In genomic region chr15:85734148-85734547, GRCm38 (mm10) we compare ENCODE assay signal across 12 mouse cellular contexts. TPM values are rescaled to one million over a fixed set of nuclear protein-coding genes. Genes with fewer than 3 reads are reported as not detected.
DNase-seq lines count a peak whose midpoint lies in the region; ATAC-seq and TF ChIP-seq lines count a peak whose summit lies in the region.
"Had no signal": no experiment of that assay in that cellular context is flagged by ENCODE, and none has a peak within 500 bp of the region (broad histone marks: within the 10 kb centered on the region; RNA-seq: fewer than 3 reads in every experiment).

No protein-coding gene starts in this region.

- intact Hi-C loops in left cerebral cortex, postnatal 4 days (cut with DNase I): no loop called here

- peak overlapping the region; percentile 85 for H3K9ac ChIP-seq in heart, embryonic 13.5 days
- H3K9ac ChIP-seq in lung, embryonic 15.5 days: peak overlapping the region; percentile 50; the same call in 1 of the 2 replicates
- peak overlapping the region; percentile 71; the same call in 1 of the 2 replicates for H3K9ac ChIP-seq in intestine, embryonic 15.5 days

- H3K4me3 ChIP-seq in heart, embryonic 13.5 days: peak overlapping the region; percentile 80
- H3K4me3 ChIP-seq in lung, embryonic 15.5 days: peak overlapping the region; percentile 79
- peak overlapping the region; percentile 81 for H3K4me3 ChIP-seq in intestine, embryonic 15.5 days (replicated peaks)
- H3K4me3 ChIP-seq in small intestine, adult 2 months (ENCODE audit: low read depth, low read length): peak overlapping the region; percentile 95

- DNase-seq in heart, postnatal 4 days: no peak
- DNase-seq in lung, adult 18-20 months: no peak
- DNase-seq in left cerebral cortex, postnatal 4 days: no peak
- no peak for DNase-seq in cerebellum, adult 11-12 months
- DNase-seq: cerebellum, adult 11 months had no signal

- no peak for TF ChIP-seq POLR2A in small intestine, adult 2 months (IDR thresholded peaks at IDR 0.05; ENCODE audit: low read depth, low read length)

- H3K4me2 ChIP-seq in heart, embryonic 13.5 days: peak overlapping the region; percentile 92
- peak overlapping the region; percentile 97 for H3K4me2 ChIP-seq in lung, embryonic 15.5 days
- H3K4me2 ChIP-seq in intestine, embryonic 15.5 days (replicated peaks): peak overlapping the region; percentile 92

- 33% methylated on average over 8 of the region's 8 CpGs for WGBS in heart, embryonic 13.5 days
- 38% methylated on average over 8 of the region's 8 CpGs for WGBS in lung, embryonic 15.5 days
- WGBS in intestine, embryonic 15.5 days: 40% methylated on average over 8 of the region's 8 CpGs
- 18% methylated on average over 8 of the region's 8 CpGs for WGBS in small intestine, adult 2 months

- peaks cover 82% of the 10 kb centered on the region for H3K27me3 ChIP-seq in heart, embryonic 13.5 days (replicated peaks)
- peaks cover 52% of the 10 kb centered on the region for H3K27me3 ChIP-seq in lung, embryonic 15.5 days
- peaks cover 19% of the 10 kb centered on the region for H3K27me3 ChIP-seq in intestine, embryonic 15.5 days (replicated peaks)
- H3K27me3 ChIP-seq in small intestine, adult 2 months (ENCODE audit: control insufficient read depth, insufficient read depth, low read length): no peaks in the 10 kb centered on the region

- H3K9me3 ChIP-seq in heart, embryonic 13.5 days: no peaks in the 10 kb centered on the region
- H3K9me3 ChIP-seq in lung, embryonic 15.5 days: no peaks in the 10 kb centered on the region
- H3K9me3 ChIP-seq in intestine, embryonic 15.5 days: no peaks in the 10 kb centered on the region

- no peak for TF ChIP-seq CTCF in small intestine, adult 2 months (IDR thresholded peaks at IDR 0.05; ENCODE audit: extremely low read depth, insufficient read length, insufficient replicate concordance, low read depth, low read length)

- H3K27ac ChIP-seq in heart, embryonic 13.5 days (replicated peaks): peak overlapping the region; percentile 75
- H3K27ac ChIP-seq in lung, embryonic 15.5 days: no peak overlapping the region
- no peak overlapping the region for H3K27ac ChIP-seq in intestine, embryonic 15.5 days
- H3K27ac ChIP-seq in small intestine, adult 2 months (ENCODE audit: insufficient read depth, low read depth, low read length): peak overlapping the region; percentile 81

- peaks cover 14% of the 10 kb centered on the region for H3K4me1 ChIP-seq in heart, embryonic 13.5 days
- H3K4me1 ChIP-seq in lung, embryonic 15.5 days: peaks cover 8% of the 10 kb centered on the region; the same call in 1 of the 2 replicates
- H3K4me1 ChIP-seq in intestine, embryonic 15.5 days (replicated peaks): 0 out of 2 replicates have a peak, but pooled peaks cover 10% of the 10 kb centered on the region
- H3K4me1 ChIP-seq in small intestine, adult 2 months (ENCODE audit: control insufficient read depth, insufficient read depth, insufficient read length, low read length): peaks cover 17% of the 10 kb centered on the region

- no peak for ATAC-seq in heart, embryonic 13.5 days (ENCODE audit: extremely low read depth, insufficient number of reproducible peaks, low FRiP score, low TSS enrichment)
- no peak for ATAC-seq in lung, embryonic 15.5 days (ENCODE audit: borderline replicate concordance, extremely low read depth, low FRiP score, low TSS enrichment)
- ATAC-seq in intestine, embryonic 15.5 days: no peak
- ATAC-seq: inflammation-experienced regulatory T-cells, adult 6 months had no signal

- H3K36me3 ChIP-seq in heart, embryonic 13.5 days: no peaks in the 10 kb centered on the region
- H3K36me3 ChIP-seq in lung, embryonic 15.5 days: no peaks in the 10 kb centered on the region
- no peaks in the 10 kb centered on the region for H3K36me3 ChIP-seq in intestine, embryonic 15.5 days
- H3K36me3 ChIP-seq in small intestine, adult 2 months (ENCODE audit: control insufficient read depth, insufficient read depth, low read length): peaks cover 2% of the 10 kb centered on the region; the same call in 1 of the 2 replicates

RNA-seq across cellular contexts. Expression of gene Ppara, which starts 0.6 kb away (rescaled TPM):
- polyA plus RNA-seq in heart, embryonic 13.5 days (2015; fragmentation: Nextera tagmentation; extraction: Ambion mirVana): 5.9 and 6.6 TPM in 2 replicates
- total RNA-seq in heart, postnatal 4 days (2021): 10 to 100 TPM; 24.0 to 29.6 TPM
- polyA plus RNA-seq in lung, embryonic 15.5 days (2015; fragmentation: Nextera tagmentation; extraction: Ambion mirVana): 4.3 and 4.9 TPM in 2 replicates
- polyA plus RNA-seq in intestine, embryonic 15.5 days (2015; fragmentation: Nextera tagmentation; extraction: Ambion mirVana): 18.2 and 19.5 TPM in 2 replicates
- polyA plus RNA-seq in small intestine, adult 2 months (2012; rRNA removed): 3.7 and 7.2 TPM in 2 replicates
- total RNA-seq in left cerebral cortex, postnatal 4 days (2021): 1 to 10 TPM; 1.0 to 1.8 TPM
- total RNA-seq: CH12.LX; megakaryocyte, adult 5-6 weeks had no signal
- polyA plus RNA-seq: inflammation-experienced regulatory T-cells, adult 6 months had no signal

Comparison
In these comparisons a context has a peak if more than half of its experiments do, and no peak if none do; other contexts are left out.
1. H3K27ac ChIP-seq: peak in heart, embryonic 13.5 days (single experiment) and small intestine, adult 2 months (single experiment); none in lung, embryonic 15.5 days (single experiment) and intestine, embryonic 15.5 days (single experiment).
2. Peak in every context shown above with its lines, with median percentiles within 50 percentile points of each other: H3K4me2 ChIP-seq, H3K4me3 ChIP-seq and H3K9ac ChIP-seq.